Mouse (Mus musculus) right cerebral cortex, postnatal 25 days (tissue): ENCODE measurements around the gene Fetub.

Source experiments
- DNase-seq: peaks from one replicate; pipeline ENCODE4 v3.0.0; 2022

Fetub gene

DNA sequence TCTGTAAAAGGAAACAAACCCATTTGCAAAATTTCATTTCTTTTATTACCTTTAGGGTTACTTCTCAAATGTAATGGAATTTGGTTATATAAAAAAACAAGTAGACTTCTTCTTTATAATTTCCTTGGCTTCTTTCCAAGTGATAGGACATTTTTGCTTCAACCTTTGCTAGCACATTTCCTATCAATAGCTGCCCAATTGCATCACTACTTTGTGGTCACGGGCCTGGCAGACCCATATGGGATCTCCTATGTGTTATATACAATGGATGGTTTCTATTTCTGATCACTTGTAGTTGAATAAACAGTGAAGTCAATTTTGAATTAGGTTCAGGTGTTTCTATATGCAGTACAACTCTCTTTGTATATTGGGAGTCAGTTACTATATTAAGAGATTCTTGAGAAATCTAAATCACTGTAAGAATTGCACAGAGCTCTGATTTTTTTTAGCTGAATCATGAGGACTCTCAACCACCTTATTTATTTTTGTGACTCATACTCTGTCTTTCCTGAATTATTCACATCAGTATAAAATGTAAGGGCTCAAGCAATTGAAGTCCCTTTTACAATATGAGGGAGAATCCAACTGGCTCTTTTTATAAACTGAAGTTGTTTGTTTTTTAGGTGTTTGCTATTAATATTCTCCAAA, 49.4 kb downstream of the Fetub start:
- no peak for DNase-seq
